Mouse (Mus musculus): ENCODE measurements at regions not wholly inside any gene's neighbourhood (a gene's known extent, or its start where the extent isn't known, plus 50 kb on each side); places are given as distances from the start of the nearest gene placed in this dataset.

- TF ChIP-seq CTCF (IDR thresholded peaks at IDR 0.05; ENCODE audit: low read depth): no peak
- TF ChIP-seq EP300 (IDR thresholded peaks at IDR 0.05; ENCODE audit: low read depth): no peak
Observed at GRCm38 (mm10) chr6:143590231-143590630, 423.2 kb downstream of the Etnk1 start.
